ENCODE assay signal across 26 mouse cellular contexts in genomic region chr11:31784332-31784901, GRCm38 (mm10).
DNase-seq lines count a peak whose midpoint lies in the region; ATAC-seq lines count a peak whose summit lies in the region.
"Had no signal": no experiment of that assay in that cellular context is flagged by ENCODE, and none has a peak within 500 bp of the region (broad histone marks: within the 10 kb centered on the region; RNA-seq: fewer than 3 reads in every experiment).

No protein-coding gene starts in this region.

- DNase-seq in frontal cortex, postnatal 36 days (ENCODE audit: low spot score in 2 of 2) = no peak
- DNase-seq in liver, embryonic 13.5 days = no peak
- no peak for DNase-seq in liver, embryonic 11.5 days (ENCODE audit: low spot score)
- peak; percentile 54 for DNase-seq in brain, adult 2 months (ENCODE audit: low read depth, low spot score)
- no peak for DNase-seq in embryo, embryonic 9.5 days (ENCODE audit: extremely low spot score)
- DNase-seq in spleen, postnatal 14 days (ENCODE audit: low spot score in 2 of 2) = no peak
- DNase-seq: adrenal gland, postnatal 10 days; adrenal gland, postnatal 36 days; cerebellum, adult 11-12 months; cerebellum, adult 8-10 months; cerebellum, postnatal 10 days; forebrain, postnatal 0 days; gastrocnemius, postnatal 10 days; gastrocnemius, postnatal 36 days; heart, postnatal 14 days; heart, postnatal 4 days had no signal

- H3K36me3 ChIP-seq in liver, embryonic 13.5 days = no peaks in the 10 kb centered on the region
- no peaks in the 10 kb centered on the region for H3K36me3 ChIP-seq in liver, embryonic 11.5 days (ENCODE audit: control insufficient read depth, insufficient read depth, low read length)
- H3K36me3 ChIP-seq: embryonic facial prominence, embryonic 12.5 days; embryonic facial prominence, embryonic 15.5 days; heart, embryonic 10.5 days; heart, embryonic 13.5 days had no signal

- ATAC-seq in frontal cortex, adult (ENCODE audit: low TSS enrichment) = peak; percentile 48; the same call in 1 of the 2 replicates
- no peak for ATAC-seq in liver, embryonic 13.5 days (ENCODE audit: low read depth)
- no peak for ATAC-seq in liver, embryonic 11.5 days (replicated peaks; ENCODE audit: low FRiP score)
- ATAC-seq: activated CD4-positive, CD25-positive, alpha-beta regulatory T cell, adult 4 months; forebrain, embryonic 14.5 days; forebrain, postnatal 0 days; hindbrain, postnatal 0 days had no signal

- H3K4me1 ChIP-seq in liver, embryonic 13.5 days (replicated peaks) = peaks cover 31% of the 10 kb centered on the region
- peaks cover 10% of the 10 kb centered on the region for H3K4me1 ChIP-seq in liver, embryonic 11.5 days (replicated peaks; ENCODE audit: control insufficient read depth, insufficient read depth, low read length)
- H3K4me1 ChIP-seq: embryonic facial prominence, embryonic 12.5 days; embryonic facial prominence, embryonic 15.5 days had no signal

- H3K4me2 ChIP-seq in liver, embryonic 13.5 days = no peak overlapping the region
- H3K4me2 ChIP-seq in liver, embryonic 11.5 days = no peak overlapping the region
- H3K4me2 ChIP-seq: embryonic facial prominence, embryonic 12.5 days; embryonic facial prominence, embryonic 15.5 days; heart, embryonic 13.5 days; hindbrain, embryonic 14.5 days had no signal

- no peak overlapping the region for H3K4me3 ChIP-seq in liver, embryonic 13.5 days (replicated peaks)
- H3K4me3 ChIP-seq in liver, embryonic 11.5 days (ENCODE audit: low read depth, low read length) = no peak overlapping the region
- H3K4me3 ChIP-seq: embryonic facial prominence, embryonic 12.5 days; embryonic facial prominence, embryonic 15.5 days; heart, adult 2 months; heart, embryonic 10.5 days; heart, embryonic 13.5 days had no signal

- H3K9ac ChIP-seq in liver, embryonic 13.5 days = no peak overlapping the region
- H3K9ac ChIP-seq in liver, embryonic 11.5 days (ENCODE audit: low read depth, low read length) = no peak overlapping the region
- H3K9ac ChIP-seq: embryonic facial prominence, embryonic 12.5 days; embryonic facial prominence, embryonic 15.5 days; forebrain, postnatal 0 days; heart, embryonic 13.5 days; hindbrain, embryonic 14.5 days had no signal

- 0 out of 2 replicates have a peak overlapping the region, but pooled peaks have one; percentile 31 for H3K27ac ChIP-seq in liver, embryonic 13.5 days
- no peak overlapping the region for H3K27ac ChIP-seq in liver, embryonic 11.5 days (ENCODE audit: low read depth, low read length)
- H3K27ac ChIP-seq: embryonic facial prominence, embryonic 12.5 days; embryonic facial prominence, embryonic 15.5 days; heart, adult 2 months; heart, embryonic 10.5 days; heart, embryonic 13.5 days; hindbrain, embryonic 14.5 days; hindbrain, postnatal 0 days had no signal

- H3K9me3 ChIP-seq in liver, embryonic 13.5 days (replicated peaks) = no peaks in the 10 kb centered on the region
- H3K9me3 ChIP-seq in liver, embryonic 11.5 days (ENCODE audit: control insufficient read depth, low read length) = no peaks in the 10 kb centered on the region
- H3K9me3 ChIP-seq: embryonic facial prominence, embryonic 12.5 days; embryonic facial prominence, embryonic 15.5 days; heart, embryonic 10.5 days had no signal

- H3K27me3 ChIP-seq in liver, embryonic 13.5 days = no peaks in the 10 kb centered on the region
- H3K27me3 ChIP-seq in liver, embryonic 11.5 days (replicated peaks; ENCODE audit: control insufficient read depth, insufficient read depth, low read length) = no peaks in the 10 kb centered on the region
- H3K27me3 ChIP-seq: embryonic facial prominence, embryonic 12.5 days; embryonic facial prominence, embryonic 15.5 days; heart, embryonic 13.5 days had no signal

- 78% methylated on average over 6 of the region's 6 CpGs for WGBS in liver, embryonic 13.5 days (ENCODE audit: insufficient replicate concordance)
- WGBS in liver, embryonic 11.5 days = 87% methylated on average over 6 of the region's 6 CpGs
